Mouse (Mus musculus) erythroblast, embryonic 14.5 days (primary cell): ENCODE data around the gene Slc29a3.

Experiments
- GATA1 ChIP-seq: IDR thresholded peaks from 2 replicates; pipeline ENCODE4 v1.6.1; 2012; ENCODE audit warnings: low read length, inconsistent platforms, mixed read lengths
- TAL1 ChIP-seq: IDR thresholded peaks from 3 replicates; pipeline ENCODE4 v1.6.1; 2012; ENCODE audit warnings: low read length, inconsistent platforms, mixed read lengths

- no peak for TF ChIP-seq GATA1
- no peak for TF ChIP-seq TAL1
These were observed 667 bp upstream of the Slc29a3 start for GRCm38 (mm10) chr10:60753261-60753660.
